Mouse (Mus musculus): Measurements from ENCODE around the gene 2310011J03Rik.

- no peak for TF ChIP-seq POLR2A (IDR thresholded peaks at IDR 0.05; ENCODE audit: low read depth, low read length)
- no peak for TF ChIP-seq CTCF (IDR thresholded peaks at IDR 0.05; ENCODE audit: extremely low read depth, insufficient read depth, insufficient read length, insufficient replicate concordance)
These were observed 31.7 kb downstream of the 2310011J03Rik start for GRCm38 (mm10) chr10:80288657-80289056.

Data from spleen, adult 2 months (tissue).